Mouse (Mus musculus) testis, adult 2 months (tissue): Measurements from ENCODE around the gene Tigar.

Source experiments
- CTCF ChIP-seq: fragments of 200-500 bp; IDR thresholded peaks from 2 replicates; pipeline ENCODE4 v1.5.1; 2012; ENCODE audit warnings: low read depth, mild to moderate bottlenecking, inconsistent platforms, low read length, moderate library complexity; ENCODE audit not compliant: control insufficient read depth, insufficient read depth, insufficient replicate concordance
- POLR2A ChIP-seq: fragments of 200-500 bp; IDR thresholded peaks from 2 replicates; pipeline ENCODE4 v1.6.1; 2012; ENCODE audit warnings: low read depth, mild to moderate bottlenecking, inconsistent platforms, low read length, moderate library complexity; ENCODE audit not compliant: control insufficient read depth

DNA sequence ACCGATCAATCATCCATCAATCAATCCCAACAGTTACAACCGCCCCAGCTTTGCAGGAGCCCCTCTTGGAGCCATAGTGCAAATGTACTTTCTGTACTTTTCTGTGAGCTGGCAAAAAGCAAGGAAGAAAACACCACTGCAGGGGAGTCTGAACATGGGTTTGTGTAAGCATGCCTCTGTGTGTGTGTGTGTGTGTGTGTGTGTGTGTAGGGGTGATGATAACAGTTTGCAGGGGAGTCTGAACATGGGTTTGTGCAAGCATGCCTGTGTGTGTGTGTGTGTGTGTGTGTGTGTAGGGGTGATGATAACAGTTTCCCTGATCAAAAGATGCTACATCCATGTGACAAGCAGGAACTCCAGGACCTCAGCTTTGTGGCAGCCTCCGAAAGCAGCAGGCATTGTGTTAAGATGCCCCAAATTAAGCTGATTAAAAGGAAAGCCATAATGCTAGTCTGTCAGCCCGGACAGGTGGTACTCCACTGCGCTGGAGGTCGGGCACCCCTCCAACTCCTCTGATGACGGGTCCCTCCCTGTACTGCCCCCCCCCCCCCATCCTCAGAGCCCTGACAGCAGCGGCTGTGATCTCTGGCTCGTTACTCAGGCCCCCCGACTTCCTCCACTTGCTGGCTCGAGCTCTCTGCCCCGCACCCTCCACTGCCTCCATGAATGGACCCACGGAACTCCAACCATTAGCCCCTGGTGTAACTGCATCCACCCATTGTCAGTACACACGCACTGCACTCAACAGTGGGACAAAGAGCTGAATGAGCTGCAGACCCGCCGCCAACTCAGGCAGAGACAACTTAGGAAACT, 24.3 kb upstream of the Tigar start:
- TF ChIP-seq CTCF = no peak
- TF ChIP-seq POLR2A = no peak
